Mouse (Mus musculus) C2C12 (cell line): ENCODE results near the gene Glcci1. TPM values are rescaled to one million over a fixed set of nuclear protein-coding genes. Genes with fewer than 3 reads are reported as not detected.

ENCODE experiments used
- H3K27me3 ChIP-seq: one replicate; pipeline ENCODE4 v1.6.1; 2011; ENCODE audit not compliant: control insufficient read depth, insufficient read depth, insufficient read length
- H3K36me3 ChIP-seq: one replicate; pipeline ENCODE4 v1.6.1; 2011; ENCODE audit not compliant: control insufficient read depth, insufficient read depth
- H3K4me3 ChIP-seq: one replicate; pipeline ENCODE4 v1.5.1; 2011; ENCODE audit warnings: mild to moderate bottlenecking, control low read depth; ENCODE audit not compliant: poor library complexity, insufficient read depth, severe bottlenecking
- H3K79me2 ChIP-seq: one replicate; pipeline ENCODE4 v1.6.1; 2011; ENCODE audit not compliant: control insufficient read depth, insufficient read depth
- H3K79me3 ChIP-seq: one replicate; pipeline ENCODE4 v1.6.1; 2011; ENCODE audit warnings: low read depth, control low read depth
- H3ac ChIP-seq: one replicate; pipeline ENCODE3; 2011; ENCODE audit warnings: low read depth; ENCODE audit not compliant: control insufficient read depth, insufficient read length
- CEBPB ChIP-seq: IDR thresholded peaks from one replicate; pipeline ENCODE4 v1.6.1; 2011; ENCODE audit warnings: low read depth, mild to moderate bottlenecking, control low read depth, moderate library complexity
- CTCF ChIP-seq: IDR thresholded peaks from one replicate; pipeline ENCODE4 v1.5.1; 2011; ENCODE audit not compliant: control insufficient read depth, insufficient read depth, insufficient read length
- FOSL1 ChIP-seq: IDR thresholded peaks from one replicate; pipeline ENCODE4 v1.8.0; 2011; ENCODE audit warnings: mild to moderate bottlenecking, low read length; ENCODE audit not compliant: poor library complexity, insufficient read depth, severe bottlenecking
- MAX ChIP-seq: IDR thresholded peaks from one replicate; pipeline ENCODE4 v1.6.1; 2011; ENCODE audit warnings: mild to moderate bottlenecking, control low read depth
- MYOD1 ChIP-seq: IDR thresholded peaks from one replicate; pipeline ENCODE4 v1.6.1; 2011; ENCODE audit warnings: low read depth; ENCODE audit not compliant: control insufficient read depth, insufficient read length
- MYOG ChIP-seq: IDR thresholded peaks from one replicate; pipeline ENCODE4 v1.6.1; 2011; ENCODE audit not compliant: control insufficient read depth, insufficient read length; ENCODE audit errors: extremely low read depth
- USF1 ChIP-seq: IDR thresholded peaks from one replicate; pipeline ENCODE4 v1.6.1; 2011; ENCODE audit warnings: low read depth, mild to moderate bottlenecking, control low read depth, moderate library complexity
- polyA plus RNA-seq: library from polyadenylated mRNA; unstranded; fragments of >200 nt; fragmentation: generic; extraction: Trizol; gene quantifications from one replicate; pipeline ENCODE4 v1.2.1, GENCODE M21; 2012; ENCODE audit warnings: missing spikeins

Glcci1 gene
- polyA plus RNA-seq, 1 experiment, result 0.54 TPM

- Histone ChIP-seq H3K36me3 (no peaks in the 10 kb centered on the region), H3K4me3 (no peak overlapping the region), H3K79me3 (no peaks in the 10 kb centered on the region), H3K79me2 (no peaks in the 10 kb centered on the region), H3K27me3 (no peaks in the 10 kb centered on the region), H3ac (no peak overlapping the region)
- TF ChIP-seq MAX (no peak), FOSL1 (no peak), CEBPB (no peak), CTCF (no peak), MYOG (no peak), USF1 (no peak), MYOD1 (no peak)
Observed at GRCm38 (mm10) chr6:8489266-8489665, 20.1 kb upstream of the Glcci1 start.

- Histone ChIP-seq H3K4me3 (no peak overlapping the region), H3K27me3 (no peaks in the 10 kb centered on the region), H3K79me3 (no peaks in the 10 kb centered on the region), H3ac (no peak overlapping the region), H3K79me2 (no peaks in the 10 kb centered on the region), H3K36me3 (no peaks in the 10 kb centered on the region)
- no peak for TF ChIP-seq CEBPB
- TF ChIP-seq USF1, result no peak
- TF ChIP-seq MYOD1, result no peak
- TF ChIP-seq MAX, result no peak
- TF ChIP-seq MYOG, result no peak
Observed at GRCm38 (mm10) chr6:8489938-8490585, 19.3 kb upstream of the Glcci1 start.

- Histone ChIP-seq H3K4me3 (no peak overlapping the region), H3K79me2 (no peaks in the 10 kb centered on the region), H3K79me3 (no peaks in the 10 kb centered on the region), H3K27me3 (no peaks in the 10 kb centered on the region), H3ac (no peak overlapping the region), H3K36me3 (no peaks in the 10 kb centered on the region)
- no peak for TF ChIP-seq MYOG
- no peak for TF ChIP-seq USF1
- no peak for TF ChIP-seq CTCF
Observed at GRCm38 (mm10) chr6:8492248-8492647, 17.2 kb upstream of the Glcci1 start.

- H3K4me3 ChIP-seq, result no peak overlapping the region
- no peak overlapping the region for H3ac ChIP-seq
- H3K36me3 ChIP-seq, result no peaks in the 10 kb centered on the region
- no peaks in the 10 kb centered on the region for H3K79me3 ChIP-seq
- TF ChIP-seq MYOD1 (no peak), MYOG (no peak), MAX (no peak), CTCF (no peak), FOSL1 (no peak), CEBPB (no peak), USF1 (no peak)
- H3K79me2 ChIP-seq, result no peaks in the 10 kb centered on the region
- H3K27me3 ChIP-seq, result no peaks in the 10 kb centered on the region
Observed at GRCm38 (mm10) chr6:8495109-8495826, 14.1 kb upstream of the Glcci1 start.

GRCm38 (mm10) chr6:8495827-8496222 lies 13.6 kb upstream of the Glcci1 start:
- no peak for TF ChIP-seq CTCF
- no peak for TF ChIP-seq FOSL1
- TF ChIP-seq MYOD1, result no peak
- H3K79me3 ChIP-seq, result no peaks in the 10 kb centered on the region

DNA sequence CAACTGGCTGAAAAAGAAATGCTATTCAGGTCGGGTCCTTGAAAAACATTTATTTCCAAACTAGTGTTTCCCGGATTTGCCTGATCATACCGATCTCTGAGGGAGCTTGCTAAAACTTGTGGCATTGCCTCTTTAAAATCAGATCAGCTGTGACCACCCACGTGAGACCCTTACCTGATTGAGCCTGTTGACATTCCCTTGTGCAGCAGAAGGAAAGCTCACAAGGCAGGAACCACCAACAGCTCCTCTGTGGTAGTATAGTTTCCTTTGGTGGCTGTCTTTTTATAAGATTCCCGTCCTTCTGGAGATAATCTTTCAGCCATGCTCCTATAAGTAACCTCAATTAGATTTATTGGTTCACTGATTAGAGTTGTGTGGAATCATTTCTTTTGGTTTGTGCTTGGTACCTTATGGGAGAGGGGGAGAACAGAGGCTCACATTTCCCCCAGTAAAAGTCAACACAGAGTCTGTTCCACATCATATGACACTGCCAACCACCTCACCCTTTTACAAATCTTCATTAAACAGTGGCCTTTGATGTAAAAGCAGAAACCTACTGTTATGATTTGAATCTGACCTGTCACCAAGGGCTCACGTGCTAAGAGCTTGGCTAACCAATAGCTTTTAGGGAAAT lies 12.0 kb upstream of the Glcci1 start:
- H3K36me3 ChIP-seq, result no peaks in the 10 kb centered on the region
- H3K79me3 ChIP-seq, result no peaks in the 10 kb centered on the region
- H3K27me3 ChIP-seq, result no peaks in the 10 kb centered on the region
- no peaks in the 10 kb centered on the region for H3K79me2 ChIP-seq
- TF ChIP-seq CTCF, result no peak
- TF ChIP-seq MYOD1, result no peak
- TF ChIP-seq USF1, result no peak
- no peak for TF ChIP-seq FOSL1
- TF ChIP-seq MYOG, result no peak
- no peak for TF ChIP-seq CEBPB
- TF ChIP-seq MAX, result no peak
- no peak overlapping the region for H3ac ChIP-seq
- no peak overlapping the region for H3K4me3 ChIP-seq

More at GRCm38 (mm10) chr6:8495827-8496222, 13.6 kb upstream of the Glcci1 start:
- no peaks in the 10 kb centered on the region for H3K27me3 ChIP-seq
- no peaks in the 10 kb centered on the region for H3K36me3 ChIP-seq
- H3K79me2 ChIP-seq, result no peaks in the 10 kb centered on the region
- H3ac ChIP-seq, result no peak overlapping the region
- no peak overlapping the region for H3K4me3 ChIP-seq
